Mouse (Mus musculus) heart, embryonic 10.5 days (tissue): ENCODE results near the gene Supt6. TPM values are rescaled to one million over a fixed set of nuclear protein-coding genes. Genes with fewer than 3 reads are reported as not detected.

ENCODE experiments used
- DNase-seq: peaks from one replicate; pipeline ENCODE4 v3.0.0-alpha.2; 2017; ENCODE audit warnings: low spot score
- H3K27ac ChIP-seq: fragments of 300-500 bp; sonication (generic); 2 replicates; pipeline ENCODE4 v1.5.1; 2016; ENCODE audit warnings: mild to moderate bottlenecking
- H3K27me3 ChIP-seq: fragments of 300-500 bp; sonication (generic); 2 replicates; pipeline ENCODE4 v1.6.1; 2016; ENCODE audit warnings: mild to moderate bottlenecking; ENCODE audit not compliant: poor library complexity, insufficient read depth, severe bottlenecking
- H3K36me3 ChIP-seq: fragments of 300-500 bp; sonication (generic); 2 replicates; pipeline ENCODE4 v1.6.1; 2016; ENCODE audit warnings: mild to moderate bottlenecking, moderate library complexity
- H3K4me1 ChIP-seq: fragments of 300-500 bp; sonication (generic); 2 replicates; pipeline ENCODE4 v1.6.1; 2016; ENCODE audit warnings: mild to moderate bottlenecking
- H3K4me3 ChIP-seq: fragments of 300-500 bp; sonication (generic); 2 replicates; pipeline ENCODE4 v1.5.1; 2016; ENCODE audit warnings: mild to moderate bottlenecking, moderate library complexity
- H3K9me3 ChIP-seq: fragments of 300-500 bp; sonication (generic); 2 replicates; pipeline ENCODE4 v1.6.1; 2016; ENCODE audit warnings: mild to moderate bottlenecking, moderate library complexity
- WGBS: fragments of 180-500 bp; shearing (Covaris S2); methylation state at CpG from one replicate; pipeline ENCODE4 v1.1.7; 2016; 5-methylcytosine and 5-hydroxymethylcytosine counted together
- polyA plus RNA-seq: library from polyadenylated mRNA; unstranded; fragments of >200 nt; fragmentation: Nextera tagmentation; extraction: Ambion mirVana; gene quantifications from 2 replicates; pipeline ENCODE4 v1.2.1, GENCODE M21; 2016

Supt6 gene
- polyA plus RNA-seq, 1 experiment from 2014 or later, result 29.1 TPM

- Histone ChIP-seq H3K36me3 (peaks cover 26% of the 10 kb centered on the region), H3K27ac (no peak overlapping the region), H3K9me3 (no peaks in the 10 kb centered on the region), H3K4me1 (peaks cover 12% of the 10 kb centered on the region), H3K4me3 (peak overlapping the region; percentile 85), H3K27me3 (peaks cover 12% of the 10 kb centered on the region; the same call in 1 of the 2 replicates)
- DNase-seq, result no peak
- WGBS, result 94% methylated on average over 2 of the region's 2 CpGs
These were observed 14.9 kb upstream of the Supt6 start for GRCm38 (mm10) chr11:78260489-78261258.

DNA sequence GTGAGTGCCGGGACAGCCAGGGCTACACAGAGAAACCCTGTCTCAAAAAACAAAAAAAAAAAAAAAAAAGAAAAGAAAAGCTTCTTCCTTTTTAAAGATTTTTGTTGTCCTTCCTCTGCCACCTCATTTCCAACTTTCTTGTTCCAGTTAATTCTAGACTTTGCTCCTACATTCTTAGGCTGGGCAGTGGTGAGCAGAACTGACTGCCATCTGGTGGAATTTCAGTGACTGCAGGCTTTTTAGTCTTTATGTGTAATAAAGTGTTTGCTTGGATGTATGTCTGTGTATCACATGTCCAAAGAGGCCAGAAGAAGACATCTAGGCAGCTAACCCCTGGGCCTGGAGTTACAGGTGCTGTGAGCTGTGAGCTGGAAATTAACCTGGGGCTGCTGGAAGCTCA lies 10.8 kb upstream of the Supt6 start:
- Histone ChIP-seq H3K27ac (no peak overlapping the region), H3K4me3 (no peak overlapping the region), H3K9me3 (no peaks in the 10 kb centered on the region), H3K27me3 (peaks cover 12% of the 10 kb centered on the region; the same call in 1 of the 2 replicates), H3K4me1 (no peaks in the 10 kb centered on the region), H3K36me3 (peaks cover 33% of the 10 kb centered on the region)
- DNase-seq, result no peak
- 95% methylated on average over 1 of the region's 1 CpGs for WGBS

GRCm38 (mm10) chr11:78247727-78248140 lies 1.9 kb upstream of the Supt6 start:
- WGBS, result 68% methylated on average over 4 of the region's 4 CpGs
- Histone ChIP-seq H3K4me1 (peaks cover 20% of the 10 kb centered on the region), H3K9me3 (no peaks in the 10 kb centered on the region), H3K4me3 (no peak overlapping the region), H3K27ac (no peak overlapping the region), H3K36me3 (peaks cover 27% of the 10 kb centered on the region), H3K27me3 (no peaks in the 10 kb centered on the region)
- DNase-seq, result no peak

GRCm38 (mm10) chr11:78247012-78247348 lies 1.2 kb upstream of the Supt6 start:
- Histone ChIP-seq H3K27ac (no peak overlapping the region), H3K27me3 (no peaks in the 10 kb centered on the region), H3K4me1 (peaks cover 20% of the 10 kb centered on the region), H3K36me3 (peaks cover 24% of the 10 kb centered on the region), H3K9me3 (no peaks in the 10 kb centered on the region), H3K4me3 (peak overlapping the region; percentile 98)
- no peak for DNase-seq
- WGBS, result 60% methylated on average over 3 of the region's 3 CpGs

DNA sequence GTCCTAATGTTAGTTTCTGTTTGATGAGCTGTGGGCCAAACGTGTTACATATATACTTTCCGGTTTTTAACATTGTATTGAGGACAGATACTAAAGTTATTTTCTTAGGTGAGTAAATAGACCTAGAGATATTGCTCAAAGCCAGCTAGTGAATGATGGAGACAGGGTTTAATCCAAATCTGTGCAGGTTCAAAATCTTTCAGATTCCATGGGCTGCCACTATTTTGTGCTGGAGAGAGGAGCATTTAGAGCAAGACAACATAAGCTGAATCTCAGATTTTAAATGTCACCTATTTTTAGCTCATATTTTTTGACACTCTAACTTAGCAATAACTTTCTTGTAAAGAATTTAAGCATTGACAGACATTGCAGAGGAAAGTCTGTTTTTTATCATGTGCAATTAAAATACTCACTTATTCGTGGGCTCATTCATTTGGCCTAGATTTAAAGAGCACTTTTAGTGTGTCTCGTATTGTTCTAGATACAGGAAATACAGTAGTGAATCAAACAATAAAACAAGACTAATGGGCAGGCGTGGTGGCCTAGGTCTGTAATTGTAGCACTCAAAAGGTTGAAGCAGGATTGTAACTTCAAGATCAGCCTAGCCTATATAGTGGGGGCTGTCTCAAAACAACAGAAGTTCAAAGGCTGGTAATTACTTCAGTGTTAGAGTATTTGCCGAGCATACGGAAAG lies 678 bp upstream of the Supt6 start:
- no peaks in the 10 kb centered on the region for H3K9me3 ChIP-seq
- H3K27me3 ChIP-seq, result no peaks in the 10 kb centered on the region
- H3K4me3 ChIP-seq, result peak overlapping the region; percentile 98
- H3K4me1 ChIP-seq, result peaks cover 20% of the 10 kb centered on the region
- H3K36me3 ChIP-seq, result peaks cover 21% of the 10 kb centered on the region
- 50% methylated on average over 7 of the region's 7 CpGs for WGBS
- no peak for DNase-seq
- H3K27ac ChIP-seq, result peak overlapping the region; percentile 94

GRCm38 (mm10) chr11:78245261-78245626 lies 543 bp downstream of the Supt6 start:
- peaks cover 20% of the 10 kb centered on the region for H3K4me1 ChIP-seq
- no peak for DNase-seq
- H3K27ac ChIP-seq, result peak overlapping the region; percentile 94
- H3K27me3 ChIP-seq, result no peaks in the 10 kb centered on the region
- peak overlapping the region; percentile 98 for H3K4me3 ChIP-seq
- 0% methylated on average over 19 of the region's 19 CpGs for WGBS
- H3K9me3 ChIP-seq, result no peaks in the 10 kb centered on the region
- peaks cover 16% of the 10 kb centered on the region for H3K36me3 ChIP-seq

DNA sequence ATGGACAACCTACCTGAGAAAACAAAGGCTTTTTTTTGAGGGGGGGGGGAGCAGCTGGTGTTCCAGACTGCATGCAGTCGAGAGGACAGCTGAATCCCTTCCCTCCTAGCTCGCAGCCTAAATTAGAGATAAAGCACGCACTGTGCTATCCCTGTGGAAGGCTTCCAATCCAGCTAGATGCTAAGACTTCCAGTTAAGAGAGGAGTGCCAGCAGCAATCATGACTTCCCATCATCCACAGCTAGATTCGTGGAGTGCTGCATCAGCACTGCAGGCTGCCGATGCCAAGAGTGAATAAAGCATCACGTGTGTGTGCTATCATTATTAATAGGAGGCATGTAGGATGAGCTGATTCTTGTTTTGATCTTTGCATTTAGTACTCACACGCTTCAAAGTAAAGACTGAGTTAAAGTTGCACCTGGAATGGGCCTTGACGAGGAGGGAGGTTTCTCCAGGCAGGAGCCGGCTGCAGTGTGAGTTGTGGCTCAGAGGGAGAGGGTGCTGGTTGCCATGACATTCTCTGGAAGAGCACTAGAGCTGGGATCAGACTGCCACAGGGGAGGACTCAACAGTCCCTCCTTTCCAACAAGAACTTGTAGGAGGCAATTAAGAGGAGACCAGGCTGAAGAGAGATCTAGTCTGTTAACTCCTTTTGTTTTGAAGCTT lies 5.5 kb downstream of the Supt6 start:
- Histone ChIP-seq H3K9me3 (no peaks in the 10 kb centered on the region), H3K27me3 (no peaks in the 10 kb centered on the region), H3K4me1 (peaks cover 8% of the 10 kb centered on the region), H3K4me3 (no peak overlapping the region), H3K27ac (no peak overlapping the region), H3K36me3 (peaks cover 37% of the 10 kb centered on the region)
- no peak for DNase-seq
- WGBS, result 90% methylated on average over 9 of the region's 9 CpGs

GRCm38 (mm10) chr11:78231518-78231917 lies 14.3 kb downstream of the Supt6 start:
- no peaks in the 10 kb centered on the region for H3K9me3 ChIP-seq
- no peaks in the 10 kb centered on the region for H3K27me3 ChIP-seq
- no peak overlapping the region for H3K27ac ChIP-seq
- no peak overlapping the region for H3K4me3 ChIP-seq
- no peaks in the 10 kb centered on the region for H3K4me1 ChIP-seq
- 88% methylated on average over 6 of the region's 6 CpGs for WGBS
- H3K36me3 ChIP-seq, result peaks cover 85% of the 10 kb centered on the region
- DNase-seq, result no peak

- 90% methylated on average over 4 of the region's 4 CpGs for WGBS
- H3K9me3 ChIP-seq, result no peaks in the 10 kb centered on the region
- no peak overlapping the region for H3K27ac ChIP-seq
- H3K36me3 ChIP-seq, result peaks cover 99% of the 10 kb centered on the region
- no peaks in the 10 kb centered on the region for H3K27me3 ChIP-seq
- no peak for DNase-seq
- H3K4me3 ChIP-seq, result no peak overlapping the region
- no peaks in the 10 kb centered on the region for H3K4me1 ChIP-seq
These were observed 22.2 kb downstream of the Supt6 start for GRCm38 (mm10) chr11:78223586-78223985.

DNA sequence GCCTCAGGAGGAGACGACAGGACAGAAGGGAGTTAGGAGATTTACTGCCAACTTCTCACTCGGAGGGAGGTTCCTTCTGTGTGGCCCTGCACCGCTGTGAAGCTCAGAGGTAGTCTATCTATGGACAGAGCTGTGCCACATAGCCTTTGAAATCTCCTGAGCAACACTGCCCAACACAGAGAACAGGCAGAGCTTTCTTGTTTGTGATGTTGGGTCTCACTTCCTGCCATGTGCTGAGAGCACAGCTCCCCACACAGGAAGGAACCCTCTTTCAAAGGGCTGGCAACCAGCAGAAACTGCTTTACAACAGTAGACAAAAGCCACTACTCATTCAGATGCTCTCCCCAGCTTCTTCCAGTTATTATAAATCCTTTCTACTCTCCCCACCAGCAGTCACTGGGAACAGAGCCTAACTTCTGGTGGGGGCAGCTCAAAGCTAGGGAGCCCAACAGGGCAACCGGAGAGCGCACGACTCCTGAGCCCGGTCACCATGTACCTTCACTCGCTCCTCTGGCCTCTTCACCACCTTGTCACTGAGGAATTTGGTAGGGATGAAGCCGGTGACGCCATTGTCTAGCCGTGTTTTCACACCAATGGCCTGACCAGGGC lies 30.0 kb downstream of the Supt6 start:
- Histone ChIP-seq H3K27me3 (no peaks in the 10 kb centered on the region), H3K9me3 (no peaks in the 10 kb centered on the region), H3K4me1 (no peaks in the 10 kb centered on the region), H3K36me3 (peaks cover 99% of the 10 kb centered on the region), H3K27ac (no peak overlapping the region), H3K4me3 (no peak overlapping the region)
- WGBS, result 86% methylated on average over 11 of the region's 11 CpGs
- no peak for DNase-seq

DNA sequence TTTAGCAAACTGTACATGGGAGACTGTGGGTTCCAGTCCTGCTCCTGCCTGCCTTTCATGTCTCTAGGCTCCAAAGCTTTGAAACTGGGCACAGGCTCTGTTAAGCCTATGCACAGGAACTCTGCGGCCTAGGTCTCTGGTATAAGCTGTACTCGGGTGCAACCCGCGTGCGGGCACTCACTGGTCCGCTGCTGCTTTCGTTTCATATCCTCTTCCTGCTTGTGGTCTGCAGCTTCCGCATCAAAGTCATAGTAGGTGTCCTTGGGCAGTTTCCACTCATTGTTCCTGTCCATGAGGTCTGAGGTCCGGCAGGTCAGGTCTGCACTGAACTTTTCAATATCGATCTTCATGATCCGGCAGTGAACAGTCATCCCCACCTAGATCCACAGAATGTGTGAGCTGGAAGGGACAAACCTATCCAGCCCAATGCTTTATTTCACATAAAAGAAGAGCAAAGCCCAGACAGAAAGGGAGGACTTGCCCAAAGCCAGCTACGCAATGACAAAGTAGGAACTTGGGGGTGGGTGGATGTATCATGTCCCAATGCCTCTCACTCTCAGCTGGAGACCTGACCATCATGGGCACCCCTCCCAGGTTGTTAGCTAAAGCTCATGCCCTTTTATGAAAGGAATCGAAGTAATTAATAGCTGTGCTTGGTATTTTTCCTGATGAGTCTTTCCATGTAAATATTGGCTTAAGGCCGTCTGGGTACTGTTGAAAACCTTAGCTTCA lies 32.5 kb downstream of the Supt6 start:
- H3K27ac ChIP-seq, result no peak overlapping the region
- H3K27me3 ChIP-seq, result no peaks in the 10 kb centered on the region
- no peak overlapping the region for H3K4me3 ChIP-seq
- no peak for DNase-seq
- no peaks in the 10 kb centered on the region for H3K4me1 ChIP-seq
- H3K9me3 ChIP-seq, result no peaks in the 10 kb centered on the region
- WGBS, result 97% methylated on average over 14 of the region's 14 CpGs
- H3K36me3 ChIP-seq, result peaks cover 99% of the 10 kb centered on the region

GRCm38 (mm10) chr11:78211513-78211912 lies 34.3 kb downstream of the Supt6 start:
- WGBS, result 89% methylated on average over 5 of the region's 5 CpGs
- H3K4me3 ChIP-seq, result no peak overlapping the region
- H3K4me1 ChIP-seq, result no peaks in the 10 kb centered on the region
- H3K27me3 ChIP-seq, result no peaks in the 10 kb centered on the region
- no peak overlapping the region for H3K27ac ChIP-seq
- no peaks in the 10 kb centered on the region for H3K9me3 ChIP-seq
- H3K36me3 ChIP-seq, result peaks cover 100% of the 10 kb centered on the region
- DNase-seq, result no peak
